Mouse (Mus musculus): ENCODE results near the gene Krcc1.

GRCm38 (mm10) chr6:71279418-71279817 is 7.9 kb downstream of the Krcc1 start:
- TF ChIP-seq CTCF (IDR thresholded peaks at IDR 0.05; ENCODE audit: low read depth), result no peak
- no peak for TF ChIP-seq EP300 (IDR thresholded peaks at IDR 0.05; ENCODE audit: low read depth)
